Mouse (Mus musculus): ENCODE results near the gene Fosl1. TPM values are rescaled to one million over a fixed set of nuclear protein-coding genes. Genes with fewer than 3 reads are reported as not detected.

The Fosl1 gene
- polyA plus RNA-seq, 1 experiment, result 146 TPM

GRCm38 (mm10) chr19:5408057-5409001 is 39.0 kb upstream of the Fosl1 start:
- H3K36me3 ChIP-seq (ENCODE audit: control insufficient read depth, insufficient read depth), result no peaks in the 10 kb centered on the region
- TF ChIP-seq FOSL1 (IDR thresholded peaks at IDR 0.05; ENCODE audit: insufficient read depth, low read length, poor library complexity, severe bottlenecking) (no peak), CTCF (IDR thresholded peaks at IDR 0.05; ENCODE audit: control insufficient read depth, insufficient read depth, insufficient read length) (no peak), MAX (IDR thresholded peaks at IDR 0.05) (no peak), USF1 (IDR thresholded peaks at IDR 0.05; ENCODE audit: low read depth) (no peak), CEBPB (IDR thresholded peaks at IDR 0.05; ENCODE audit: low read depth) (no peak), MYOG (IDR thresholded peaks at IDR 0.05; ENCODE audit: control insufficient read depth, extremely low read depth, insufficient read length) (no peak), MYOD1 (IDR thresholded peaks at IDR 0.05; ENCODE audit: control insufficient read depth, insufficient read length, low read depth) (no peak)
- H3K27me3 ChIP-seq (ENCODE audit: control insufficient read depth, insufficient read depth, insufficient read length), result no peaks in the 10 kb centered on the region
- no peaks in the 10 kb centered on the region for H3K79me3 ChIP-seq (ENCODE audit: low read depth)
- no peak overlapping the region for H3ac ChIP-seq (ENCODE audit: control insufficient read depth, insufficient read length, low read depth)
- H3K4me3 ChIP-seq (ENCODE audit: insufficient read depth, poor library complexity, severe bottlenecking), result no peak overlapping the region
- no peaks in the 10 kb centered on the region for H3K79me2 ChIP-seq (ENCODE audit: control insufficient read depth, insufficient read depth)

- Histone ChIP-seq H3K79me2 (ENCODE audit: control insufficient read depth, insufficient read depth) (no peaks in the 10 kb centered on the region), H3K36me3 (ENCODE audit: control insufficient read depth, insufficient read depth) (no peaks in the 10 kb centered on the region), H3K4me3 (ENCODE audit: insufficient read depth, poor library complexity, severe bottlenecking) (no peak overlapping the region), H3ac (ENCODE audit: control insufficient read depth, insufficient read length, low read depth) (no peak overlapping the region), H3K79me3 (ENCODE audit: low read depth) (no peaks in the 10 kb centered on the region), H3K27me3 (ENCODE audit: control insufficient read depth, insufficient read depth, insufficient read length) (no peaks in the 10 kb centered on the region)
- TF ChIP-seq CEBPB (IDR thresholded peaks at IDR 0.05; ENCODE audit: low read depth) (no peak), USF1 (IDR thresholded peaks at IDR 0.05; ENCODE audit: low read depth) (no peak), MAX (IDR thresholded peaks at IDR 0.05) (no peak), FOSL1 (IDR thresholded peaks at IDR 0.05; ENCODE audit: insufficient read depth, low read length, poor library complexity, severe bottlenecking) (no peak), MYOG (IDR thresholded peaks at IDR 0.05; ENCODE audit: control insufficient read depth, extremely low read depth, insufficient read length) (no peak), MYOD1 (IDR thresholded peaks at IDR 0.05; ENCODE audit: control insufficient read depth, insufficient read length, low read depth) (no peak), CTCF (IDR thresholded peaks at IDR 0.05; ENCODE audit: control insufficient read depth, insufficient read depth, insufficient read length) (no peak)
Measured at GRCm38 (mm10) chr19:5409068-5409467, 38.3 kb upstream of the Fosl1 start.

GRCm38 (mm10) chr19:5410641-5411040 is 36.7 kb upstream of the Fosl1 start:
- no peak for TF ChIP-seq USF1 (IDR thresholded peaks at IDR 0.05; ENCODE audit: low read depth)
- TF ChIP-seq MYOD1 (IDR thresholded peaks at IDR 0.05; ENCODE audit: control insufficient read depth, insufficient read length, low read depth), result no peak
- TF ChIP-seq MYOG (IDR thresholded peaks at IDR 0.05; ENCODE audit: control insufficient read depth, extremely low read depth, insufficient read length), result no peak
- TF ChIP-seq MAX (IDR thresholded peaks at IDR 0.05), result no peak
- no peak for TF ChIP-seq CEBPB (IDR thresholded peaks at IDR 0.05; ENCODE audit: low read depth)
- no peak for TF ChIP-seq CTCF (IDR thresholded peaks at IDR 0.05; ENCODE audit: control insufficient read depth, insufficient read depth, insufficient read length)
- no peak for TF ChIP-seq FOSL1 (IDR thresholded peaks at IDR 0.05; ENCODE audit: insufficient read depth, low read length, poor library complexity, severe bottlenecking)
- no peak overlapping the region for H3K4me3 ChIP-seq (ENCODE audit: insufficient read depth, poor library complexity, severe bottlenecking)

GRCm38 (mm10) chr19:5411961-5412360 is 35.4 kb upstream of the Fosl1 start:
- no peak overlapping the region for H3K4me3 ChIP-seq (ENCODE audit: insufficient read depth, poor library complexity, severe bottlenecking)
- no peaks in the 10 kb centered on the region for H3K27me3 ChIP-seq (ENCODE audit: control insufficient read depth, insufficient read depth, insufficient read length)
- no peak overlapping the region for H3ac ChIP-seq (ENCODE audit: control insufficient read depth, insufficient read length, low read depth)
- no peaks in the 10 kb centered on the region for H3K36me3 ChIP-seq (ENCODE audit: control insufficient read depth, insufficient read depth)
- no peaks in the 10 kb centered on the region for H3K79me3 ChIP-seq (ENCODE audit: low read depth)
- H3K79me2 ChIP-seq (ENCODE audit: control insufficient read depth, insufficient read depth), result no peaks in the 10 kb centered on the region
- TF ChIP-seq FOSL1 (IDR thresholded peaks at IDR 0.05; ENCODE audit: insufficient read depth, low read length, poor library complexity, severe bottlenecking), result no peak
- TF ChIP-seq MYOD1 (IDR thresholded peaks at IDR 0.05; ENCODE audit: control insufficient read depth, insufficient read length, low read depth), result no peak
- TF ChIP-seq USF1 (IDR thresholded peaks at IDR 0.05; ENCODE audit: low read depth), result no peak
- TF ChIP-seq CEBPB (IDR thresholded peaks at IDR 0.05; ENCODE audit: low read depth), result no peak
- TF ChIP-seq MAX (IDR thresholded peaks at IDR 0.05), result no peak
- TF ChIP-seq MYOG (IDR thresholded peaks at IDR 0.05; ENCODE audit: control insufficient read depth, extremely low read depth, insufficient read length), result no peak
- no peak for TF ChIP-seq CTCF (IDR thresholded peaks at IDR 0.05; ENCODE audit: control insufficient read depth, insufficient read depth, insufficient read length)

More at GRCm38 (mm10) chr19:5410641-5411040, 36.7 kb upstream of the Fosl1 start:
- H3K79me2 ChIP-seq (ENCODE audit: control insufficient read depth, insufficient read depth), result no peaks in the 10 kb centered on the region
- no peak overlapping the region for H3ac ChIP-seq (ENCODE audit: control insufficient read depth, insufficient read length, low read depth)
- no peaks in the 10 kb centered on the region for H3K27me3 ChIP-seq (ENCODE audit: control insufficient read depth, insufficient read depth, insufficient read length)
- no peaks in the 10 kb centered on the region for H3K79me3 ChIP-seq (ENCODE audit: low read depth)
- H3K36me3 ChIP-seq (ENCODE audit: control insufficient read depth, insufficient read depth), result no peaks in the 10 kb centered on the region

GRCm38 (mm10) chr19:5413840-5414239 is 33.5 kb upstream of the Fosl1 start:
- Histone ChIP-seq H3K4me3 (ENCODE audit: insufficient read depth, poor library complexity, severe bottlenecking) (no peak overlapping the region), H3K79me2 (ENCODE audit: control insufficient read depth, insufficient read depth) (no peaks in the 10 kb centered on the region), H3K36me3 (ENCODE audit: control insufficient read depth, insufficient read depth) (no peaks in the 10 kb centered on the region), H3K79me3 (ENCODE audit: low read depth) (no peaks in the 10 kb centered on the region), H3K27me3 (ENCODE audit: control insufficient read depth, insufficient read depth, insufficient read length) (no peaks in the 10 kb centered on the region), H3ac (ENCODE audit: control insufficient read depth, insufficient read length, low read depth) (no peak overlapping the region)
- TF ChIP-seq MAX (IDR thresholded peaks at IDR 0.05) (no peak), FOSL1 (IDR thresholded peaks at IDR 0.05; ENCODE audit: insufficient read depth, low read length, poor library complexity, severe bottlenecking) (no peak), CEBPB (IDR thresholded peaks at IDR 0.05; ENCODE audit: low read depth) (no peak), MYOG (IDR thresholded peaks at IDR 0.05; ENCODE audit: control insufficient read depth, extremely low read depth, insufficient read length) (no peak), MYOD1 (IDR thresholded peaks at IDR 0.05; ENCODE audit: control insufficient read depth, insufficient read length, low read depth) (no peak), USF1 (IDR thresholded peaks at IDR 0.05; ENCODE audit: low read depth) (no peak), CTCF (IDR thresholded peaks at IDR 0.05; ENCODE audit: control insufficient read depth, insufficient read depth, insufficient read length) (no peak)
